Mouse (Mus musculus): ENCODE data around the gene Myocd. TPM values are rescaled to one million over a fixed set of nuclear protein-coding genes. Genes with fewer than 3 reads are reported as not detected.
A peak's percentile ranks its signal among the peaks of the same experiment; 100 is the strongest.

Myocd gene
- polyA plus RNA-seq, 2 experiments: 0.39 to 0.50 TPM

DNA sequence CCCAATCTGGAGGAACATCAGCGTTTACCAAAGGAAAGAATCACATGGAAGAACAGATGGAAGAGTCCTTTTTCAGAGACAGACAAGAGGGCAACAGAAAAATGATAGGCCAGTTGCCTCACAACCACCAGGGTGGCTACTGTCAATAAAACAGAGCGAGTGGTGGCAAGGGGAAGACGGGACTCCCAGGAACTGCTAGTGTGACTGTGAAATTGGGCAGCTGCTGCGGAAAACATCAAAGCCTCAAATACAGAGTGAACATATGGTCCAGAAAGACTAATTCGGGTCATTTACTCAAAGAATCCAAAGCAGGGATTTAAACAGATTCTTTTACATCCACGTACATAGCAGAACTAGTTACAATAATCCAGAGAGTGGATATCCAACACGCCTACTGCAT lies 29.3 kb downstream of the Myocd start:
- H3K4me1 ChIP-seq (ENCODE audit: control insufficient read depth, insufficient read depth, low read length): no peaks in the 10 kb centered on the region
- H3K27ac ChIP-seq (replicated peaks; ENCODE audit: low read depth, low read length): no peak overlapping the region
- 45% methylated on average over 7 of the region's 7 CpGs for WGBS
- H3K36me3 ChIP-seq (ENCODE audit: control insufficient read depth, insufficient read depth, low read length): no peaks in the 10 kb centered on the region
- no peak overlapping the region for H3K4me2 ChIP-seq (replicated peaks; ENCODE audit: low read depth, low read length, severe bottlenecking)
- no peak for DNase-seq (ENCODE audit: low spot score)
- no peaks in the 10 kb centered on the region for H3K9me3 ChIP-seq (ENCODE audit: control insufficient read depth, low read length)
- H3K27me3 ChIP-seq (ENCODE audit: control insufficient read depth, insufficient read depth, low read length): no peaks in the 10 kb centered on the region
- TF ChIP-seq POLR2A (IDR thresholded peaks at IDR 0.05; ENCODE audit: borderline replicate concordance, extremely low read depth, insufficient read depth, insufficient read length): no peak
- peak; percentile 75 for ATAC-seq (ENCODE audit: low FRiP score, low read depth)
- H3K9ac ChIP-seq (ENCODE audit: low read depth, low read length, severe bottlenecking): no peak overlapping the region
- no peak overlapping the region for H3K4me3 ChIP-seq (replicated peaks; ENCODE audit: low read length)

DNA sequence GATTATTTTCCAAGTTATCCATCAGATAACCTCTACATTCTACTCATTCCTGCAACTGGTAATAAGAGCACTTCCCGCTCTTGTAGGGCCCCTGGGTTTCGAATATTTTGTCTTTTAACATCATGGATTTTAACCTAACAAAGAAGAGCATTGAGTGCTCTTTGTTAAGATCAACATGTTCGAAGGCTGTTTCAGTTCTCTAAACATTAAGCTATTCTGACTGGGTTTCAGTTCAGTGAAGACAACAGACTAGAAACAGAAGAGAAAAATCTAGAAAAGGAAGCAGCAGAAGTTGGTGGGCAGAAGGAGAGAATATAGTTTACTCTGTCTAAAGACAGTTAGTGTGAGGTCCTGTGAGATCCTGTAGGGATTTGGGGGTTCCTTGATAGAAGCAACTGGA lies 31.9 kb downstream of the Myocd start:
- Histone ChIP-seq H3K4me3 (replicated peaks; ENCODE audit: low read length) (no peak overlapping the region), H3K9me3 (ENCODE audit: control insufficient read depth, low read length) (no peaks in the 10 kb centered on the region), H3K4me1 (ENCODE audit: control insufficient read depth, insufficient read depth, low read length) (no peaks in the 10 kb centered on the region), H3K9ac (ENCODE audit: low read depth, low read length, severe bottlenecking) (no peak overlapping the region), H3K4me2 (replicated peaks; ENCODE audit: low read depth, low read length, severe bottlenecking) (no peak overlapping the region), H3K27ac (replicated peaks; ENCODE audit: low read depth, low read length) (no peak overlapping the region), H3K27me3 (ENCODE audit: control insufficient read depth, insufficient read depth, low read length) (no peaks in the 10 kb centered on the region), H3K36me3 (ENCODE audit: control insufficient read depth, insufficient read depth, low read length) (no peaks in the 10 kb centered on the region)
- DNase-seq (ENCODE audit: low spot score) (no peak), ATAC-seq (ENCODE audit: low FRiP score, low read depth) (no peak)
- 86% methylated on average over 3 of the region's 3 CpGs for WGBS
- TF ChIP-seq POLR2A (IDR thresholded peaks at IDR 0.05; ENCODE audit: borderline replicate concordance, extremely low read depth, insufficient read depth, insufficient read length): no peak

GRCm38 (mm10) chr11:65236907-65237306 lies 32.9 kb downstream of the Myocd start:
- Histone ChIP-seq H3K27me3 (ENCODE audit: control insufficient read depth, insufficient read depth, low read length) (no peaks in the 10 kb centered on the region), H3K27ac (replicated peaks; ENCODE audit: low read depth, low read length) (no peak overlapping the region), H3K4me1 (ENCODE audit: control insufficient read depth, insufficient read depth, low read length) (no peaks in the 10 kb centered on the region), H3K36me3 (ENCODE audit: control insufficient read depth, insufficient read depth, low read length) (no peaks in the 10 kb centered on the region), H3K4me3 (replicated peaks; ENCODE audit: low read length) (no peak overlapping the region), H3K4me2 (replicated peaks; ENCODE audit: low read depth, low read length, severe bottlenecking) (no peak overlapping the region), H3K9me3 (ENCODE audit: control insufficient read depth, low read length) (no peaks in the 10 kb centered on the region), H3K9ac (ENCODE audit: low read depth, low read length, severe bottlenecking) (no peak overlapping the region)
- no peak for ATAC-seq (ENCODE audit: low FRiP score, low read depth)
- DNase-seq (ENCODE audit: low spot score): no peak
- WGBS: 91% methylated on average over 2 of the region's 2 CpGs
- no peak for TF ChIP-seq POLR2A (IDR thresholded peaks at IDR 0.05; ENCODE audit: borderline replicate concordance, extremely low read depth, insufficient read depth, insufficient read length)

- DNase-seq (ENCODE audit: low spot score): no peak
- Histone ChIP-seq H3K9me3 (ENCODE audit: control insufficient read depth, low read length) (no peaks in the 10 kb centered on the region), H3K9ac (ENCODE audit: low read depth, low read length, severe bottlenecking) (no peak overlapping the region), H3K27me3 (ENCODE audit: control insufficient read depth, insufficient read depth, low read length) (no peaks in the 10 kb centered on the region), H3K4me3 (replicated peaks; ENCODE audit: low read length) (no peak overlapping the region), H3K36me3 (ENCODE audit: control insufficient read depth, insufficient read depth, low read length) (no peaks in the 10 kb centered on the region), H3K4me1 (ENCODE audit: control insufficient read depth, insufficient read depth, low read length) (no peaks in the 10 kb centered on the region), H3K27ac (replicated peaks; ENCODE audit: low read depth, low read length) (no peak overlapping the region), H3K4me2 (replicated peaks; ENCODE audit: low read depth, low read length, severe bottlenecking) (no peak overlapping the region)
- TF ChIP-seq POLR2A (IDR thresholded peaks at IDR 0.05; ENCODE audit: borderline replicate concordance, extremely low read depth, insufficient read depth, insufficient read length): no peak
- ATAC-seq (ENCODE audit: low FRiP score, low read depth): no peak
- 42% methylated on average over 2 of the region's 2 CpGs for WGBS
These were observed 34.4 kb downstream of the Myocd start for GRCm38 (mm10) chr11:65235374-65235773.

DNA sequence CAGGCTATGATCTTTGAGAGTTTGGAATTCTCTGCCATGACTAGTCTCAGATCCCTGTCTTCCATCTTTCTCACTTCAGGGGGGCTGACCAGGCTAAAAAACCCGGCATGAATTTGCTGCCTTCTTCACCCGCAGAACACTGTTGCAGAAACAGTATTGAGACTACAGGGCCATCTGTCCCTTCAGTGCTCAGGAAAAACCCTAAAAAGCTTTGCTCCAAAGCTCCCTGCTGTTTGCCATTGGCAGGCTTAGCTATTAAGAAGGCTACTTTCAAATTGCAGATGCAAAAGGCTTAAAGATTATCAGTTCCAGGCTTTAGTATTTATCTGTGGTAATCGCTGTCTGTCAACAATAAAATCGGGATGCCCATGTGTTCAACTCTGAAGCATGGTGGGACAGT lies 38.0 kb downstream of the Myocd start:
- no peak overlapping the region for H3K4me3 ChIP-seq (replicated peaks; ENCODE audit: low read length)
- ATAC-seq (ENCODE audit: low FRiP score, low read depth) (no peak), DNase-seq (ENCODE audit: low spot score) (no peak)
- H3K27ac ChIP-seq (replicated peaks; ENCODE audit: low read depth, low read length): no peak overlapping the region
- H3K9ac ChIP-seq (ENCODE audit: low read depth, low read length, severe bottlenecking): no peak overlapping the region
- no peaks in the 10 kb centered on the region for H3K36me3 ChIP-seq (ENCODE audit: control insufficient read depth, insufficient read depth, low read length)
- H3K27me3 ChIP-seq (ENCODE audit: control insufficient read depth, insufficient read depth, low read length): no peaks in the 10 kb centered on the region
- peaks cover 4% of the 10 kb centered on the region for H3K4me1 ChIP-seq (ENCODE audit: control insufficient read depth, insufficient read depth, low read length)
- no peak overlapping the region for H3K4me2 ChIP-seq (replicated peaks; ENCODE audit: low read depth, low read length, severe bottlenecking)
- no peak for TF ChIP-seq POLR2A (IDR thresholded peaks at IDR 0.05; ENCODE audit: borderline replicate concordance, extremely low read depth, insufficient read depth, insufficient read length)
- no peaks in the 10 kb centered on the region for H3K9me3 ChIP-seq (ENCODE audit: control insufficient read depth, low read length)
- 82% methylated on average over 4 of the region's 4 CpGs for WGBS

- H3K4me2 ChIP-seq (replicated peaks; ENCODE audit: low read depth, low read length, severe bottlenecking): no peak overlapping the region
- peaks cover 10% of the 10 kb centered on the region for H3K4me1 ChIP-seq (ENCODE audit: control insufficient read depth, insufficient read depth, low read length)
- WGBS: 35% methylated on average over 10 of the region's 10 CpGs
- no peak for TF ChIP-seq POLR2A (IDR thresholded peaks at IDR 0.05; ENCODE audit: borderline replicate concordance, extremely low read depth, insufficient read depth, insufficient read length)
- H3K4me3 ChIP-seq (replicated peaks; ENCODE audit: low read length): no peak overlapping the region
- H3K9me3 ChIP-seq (ENCODE audit: control insufficient read depth, low read length): no peaks in the 10 kb centered on the region
- no peaks in the 10 kb centered on the region for H3K27me3 ChIP-seq (ENCODE audit: control insufficient read depth, insufficient read depth, low read length)
- no peak overlapping the region; the same call in 1 of the 2 replicates for H3K27ac ChIP-seq (replicated peaks; ENCODE audit: low read depth, low read length)
- H3K36me3 ChIP-seq (ENCODE audit: control insufficient read depth, insufficient read depth, low read length): no peaks in the 10 kb centered on the region
- H3K9ac ChIP-seq (ENCODE audit: low read depth, low read length, severe bottlenecking): no peak overlapping the region
- ATAC-seq (ENCODE audit: low FRiP score, low read depth) (no peak), DNase-seq (ENCODE audit: low spot score) (peak; percentile 9)
These were observed 43.0 kb downstream of the Myocd start for GRCm38 (mm10) chr11:65226766-65227165.
